Mouse (Mus musculus) liver, adult 2 months (tissue): ENCODE results near the gene Olfr293. TPM values are rescaled to one million over a fixed set of nuclear protein-coding genes. Genes with fewer than 3 reads are reported as not detected.

Experiments used
- DNase-seq: peaks from one replicate; pipeline ENCODE4 v3.0.0-alpha.2; 2011; ENCODE audit warnings: low read depth, low spot score; ENCODE audit errors: extremely low read depth
- H3K27ac ChIP-seq: fragments of 200-500 bp; replicated peaks from 2 replicates; pipeline ENCODE4 v1.5.1; 2012; ENCODE audit warnings: low read depth, mild to moderate bottlenecking, control low read depth, inconsistent platforms, low read length; ENCODE audit not compliant: insufficient read depth
- H3K27me3 ChIP-seq: fragments of 200-500 bp; 2 replicates; pipeline ENCODE4 v1.6.1; 2012; ENCODE audit warnings: mild to moderate bottlenecking, moderate library complexity, low read length, inconsistent platforms; ENCODE audit not compliant: control insufficient read depth, insufficient read depth
- H3K36me3 ChIP-seq: fragments of 200-500 bp; 2 replicates; pipeline ENCODE4 v1.6.1; 2012; ENCODE audit warnings: low read length, inconsistent platforms; ENCODE audit not compliant: control insufficient read depth, insufficient read depth
- H3K4me1 ChIP-seq: fragments of 200-500 bp; 2 replicates; pipeline ENCODE4 v1.6.1; 2011; ENCODE audit warnings: low read length; ENCODE audit not compliant: control insufficient read depth, insufficient read depth
- H3K4me3 ChIP-seq: fragments of 200-500 bp; 2 replicates; pipeline ENCODE4 v1.5.1; 2011; ENCODE audit warnings: low read depth, mild to moderate bottlenecking, control low read depth, low read length, moderate library complexity; ENCODE audit not compliant: insufficient read depth
- H3K79me2 ChIP-seq: fragments of 200-500 bp; 2 replicates; pipeline ENCODE4 v1.6.1; 2012; ENCODE audit warnings: inconsistent platforms, mild to moderate bottlenecking, low read length, moderate library complexity; ENCODE audit not compliant: control insufficient read depth, insufficient read depth
- H3K9ac ChIP-seq: fragments of 200-500 bp; 2 replicates; pipeline ENCODE4 v1.6.1; 2012; ENCODE audit warnings: low read depth, mild to moderate bottlenecking, control low read depth, inconsistent platforms, low read length
- CTCF ChIP-seq: fragments of 200-500 bp; IDR thresholded peaks from 2 replicates; pipeline ENCODE4 v1.5.1; 2011; ENCODE audit warnings: low read depth, low read length, control low read depth
- POLR2A ChIP-seq: fragments of 200-500 bp; IDR thresholded peaks from 2 replicates; pipeline ENCODE4 v1.6.1; 2011; ENCODE audit warnings: low read length, control low read depth; ENCODE audit not compliant: insufficient read depth; ENCODE audit errors: extremely low read depth
- WGBS: fragments of 180-500 bp; shearing (Covaris S2); methylation state at CpG from one replicate; pipeline ENCODE4 v1.1.7; 2018; 5-methylcytosine and 5-hydroxymethylcytosine counted together
- polyA plus RNA-seq: library from polyadenylated mRNA; depleted of rRNA; stranded (reverse); fragments of >200 nt; gene quantifications from 2 replicates; pipeline ENCODE4 v1.2.3, GENCODE M21; 2012; rRNA removed
- total RNA-seq: library from RNA; depleted of rRNA; stranded (reverse); fragments of >200 nt; gene quantifications from 2 replicates; pipeline ENCODE4 v1.2.3, GENCODE M21; 2014; rRNA removed

Olfr293 gene
- total RNA-seq (not detected in 2 replicates), polyA plus RNA-seq (not detected in 2 replicates)

GRCm38 (mm10) chr7:86648761-86649160 is at the start of gene Olfr293:
Gene Olfr293, plus strand, starts transcription at chr7:86649061.
- TF ChIP-seq POLR2A (no peak), CTCF (no peak)
- Histone ChIP-seq H3K27me3 (no peaks in the 10 kb centered on the region), H3K4me1 (no peaks in the 10 kb centered on the region), H3K79me2 (no peaks in the 10 kb centered on the region), H3K4me3 (no peak within 1 kb of the TSS), H3K27ac (no peak within 1 kb of the TSS), H3K9ac (no peak within 1 kb of the TSS), H3K36me3 (no peaks in the 10 kb centered on the region)
- DNase-seq, result no peak
- 84% methylated on average over 4 of the region's 4 CpGs for WGBS

GRCm38 (mm10) chr7:86616543-86616942 is 32.3 kb upstream of the Olfr293 start, which contains the start of gene Olfr294:
Gene Olfr294, minus strand, starts transcription at chr7:86616643.
- DNase-seq, result no peak
- Histone ChIP-seq H3K9ac (no peak within 1 kb of the TSS), H3K4me3 (no peak within 1 kb of the TSS), H3K27me3 (no peaks in the 10 kb centered on the region), H3K27ac (no peak within 1 kb of the TSS), H3K36me3 (no peaks in the 10 kb centered on the region), H3K4me1 (no peaks in the 10 kb centered on the region), H3K79me2 (no peaks in the 10 kb centered on the region)
- TF ChIP-seq POLR2A, result no peak
- TF ChIP-seq CTCF, result no peak
- WGBS, result 48% methylated on average over 2 of the region's 2 CpGs

GRCm38 (mm10) chr7:86688030-86688429 is 39.2 kb downstream of the Olfr293 start, which contains the start of gene Olfr292:
Gene Olfr292, plus strand, starts transcription at chr7:86688330.
- Histone ChIP-seq H3K9ac (no peak within 1 kb of the TSS), H3K4me3 (no peak within 1 kb of the TSS), H3K27me3 (no peaks in the 10 kb centered on the region), H3K79me2 (no peaks in the 10 kb centered on the region), H3K36me3 (no peaks in the 10 kb centered on the region), H3K27ac (no peak within 1 kb of the TSS), H3K4me1 (no peaks in the 10 kb centered on the region)
- TF ChIP-seq CTCF (no peak), POLR2A (no peak)
- no peak for DNase-seq

Other genes starting within 250 kb of the Olfr293 start
- gene Olfr301, start 245.2 kb upstream of the Olfr293 start, total RNA-seq, result not detected in 2 replicates
- gene Olfr301, start 245.2 kb upstream of the Olfr293 start, polyA plus RNA-seq, result not detected in 2 replicates
- not detected in 2 replicates for gene Olfr299, start 189.1 kb upstream of the Olfr293 start, total RNA-seq
- gene Olfr299, start 189.1 kb upstream of the Olfr293 start, polyA plus RNA-seq, result not detected in 2 replicates
- not detected in 2 replicates for gene Olfr298, start 156.6 kb upstream of the Olfr293 start, total RNA-seq
- not detected in 2 replicates for gene Olfr298, start 156.6 kb upstream of the Olfr293 start, polyA plus RNA-seq
- not detected in 2 replicates for gene Olfr297, start 129.1 kb upstream of the Olfr293 start, total RNA-seq
- gene Olfr297, start 129.1 kb upstream of the Olfr293 start, polyA plus RNA-seq, result not detected in 2 replicates
- gene Olfr295, start 65.2 kb upstream of the Olfr293 start, total RNA-seq, result not detected in 2 replicates
- not detected in 2 replicates for gene Olfr295, start 65.2 kb upstream of the Olfr293 start, polyA plus RNA-seq
- not detected in 2 replicates for gene Olfr294, start 32.4 kb upstream of the Olfr293 start, total RNA-seq
- not detected in 2 replicates for gene Olfr294, start 32.4 kb upstream of the Olfr293 start, polyA plus RNA-seq
- not detected in 2 replicates for gene Olfr292, start 39.3 kb downstream of the Olfr293 start, total RNA-seq
- not detected in 2 replicates for gene Olfr292, start 39.3 kb downstream of the Olfr293 start, polyA plus RNA-seq
- gene Folh1, start 126.9 kb downstream of the Olfr293 start, total RNA-seq, result 0.07 TPM in 1 of 2 replicates, not detected in the other
- gene Folh1, start 126.9 kb downstream of the Olfr293 start, polyA plus RNA-seq, result not detected in 2 replicates
- not detected in 2 replicates for gene Vmn2r77, start 146.0 kb downstream of the Olfr293 start, total RNA-seq
- not detected in 2 replicates for gene Vmn2r77, start 146.0 kb downstream of the Olfr293 start, polyA plus RNA-seq